Mouse (Mus musculus): ENCODE measurements around the gene Map7. TPM values are rescaled to one million over a fixed set of nuclear protein-coding genes. Genes with fewer than 3 reads are reported as not detected.

Gene Map7
- polyA plus RNA-seq, 1 experiment from 2014 or later = 1.1 TPM

- H3K4me1 ChIP-seq (ENCODE audit: control insufficient read depth, insufficient read depth, low read length) = 0 out of 2 replicates have a peak, but pooled peaks cover 2% of the 10 kb centered on the region
- no peak overlapping the region for H3K9ac ChIP-seq (ENCODE audit: low read length)
- H3K27ac ChIP-seq (replicated peaks; ENCODE audit: low read depth, low read length) = no peak overlapping the region
- DNase-seq (ENCODE audit: low spot score) = no peak
- no peak overlapping the region for H3K4me2 ChIP-seq (ENCODE audit: low read depth, severe bottlenecking)
- WGBS = 79% methylated on average over 4 of the region's 4 CpGs
- H3K36me3 ChIP-seq (ENCODE audit: control insufficient read depth, insufficient read depth, low read length) = no peaks in the 10 kb centered on the region
- no peak overlapping the region for H3K4me3 ChIP-seq (ENCODE audit: low read depth, low read length)
- no peaks in the 10 kb centered on the region for H3K27me3 ChIP-seq (ENCODE audit: control insufficient read depth, insufficient read depth, low read length)
- no peak for ATAC-seq (ENCODE audit: insufficient number of reproducible peaks, low FRiP score, low TSS enrichment, low read depth)
- H3K9me3 ChIP-seq (ENCODE audit: control insufficient read depth, low read length) = no peaks in the 10 kb centered on the region
These were observed 37.0 kb downstream of the Map7 start for GRCm38 (mm10) chr10:20185264-20185663.

DNA sequence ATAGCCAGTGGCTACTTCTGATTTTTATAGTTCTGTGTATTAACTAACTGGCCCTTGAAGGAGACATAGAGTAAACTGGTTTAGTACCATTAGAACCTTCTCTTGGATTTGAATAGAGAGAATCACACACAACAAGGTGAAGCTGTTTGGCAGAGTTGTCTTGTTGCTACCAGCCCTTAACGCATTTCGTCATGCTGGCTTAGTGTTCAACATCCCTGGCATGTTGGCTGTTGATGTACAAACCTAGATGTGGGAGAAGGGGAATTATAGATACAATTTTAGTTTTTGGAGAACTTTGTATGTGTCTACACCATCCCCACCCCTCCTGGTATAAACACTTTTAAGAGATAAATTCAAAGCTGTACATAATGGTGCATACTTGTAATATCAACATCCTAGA is 37.5 kb downstream of the Map7 start:
- Histone ChIP-seq H3K4me2 (ENCODE audit: low read depth, severe bottlenecking) (no peak overlapping the region), H3K36me3 (ENCODE audit: control insufficient read depth, insufficient read depth, low read length) (no peaks in the 10 kb centered on the region), H3K4me3 (ENCODE audit: low read depth, low read length) (no peak overlapping the region), H3K9ac (ENCODE audit: low read length) (no peak overlapping the region), H3K9me3 (ENCODE audit: control insufficient read depth, low read length) (no peaks in the 10 kb centered on the region), H3K4me1 (ENCODE audit: control insufficient read depth, insufficient read depth, low read length) (0 out of 2 replicates have a peak, but pooled peaks cover 2% of the 10 kb centered on the region), H3K27me3 (ENCODE audit: control insufficient read depth, insufficient read depth, low read length) (no peaks in the 10 kb centered on the region), H3K27ac (replicated peaks; ENCODE audit: low read depth, low read length) (no peak overlapping the region)
- WGBS = 89% methylated on average over 2 of the region's 2 CpGs
- ATAC-seq (ENCODE audit: insufficient number of reproducible peaks, low FRiP score, low TSS enrichment, low read depth) (no peak), DNase-seq (ENCODE audit: low spot score) (no peak)

- H3K27me3 ChIP-seq (ENCODE audit: control insufficient read depth, insufficient read depth, low read length) = no peaks in the 10 kb centered on the region
- no peak overlapping the region for H3K4me2 ChIP-seq (ENCODE audit: low read depth, severe bottlenecking)
- ATAC-seq (ENCODE audit: insufficient number of reproducible peaks, low FRiP score, low TSS enrichment, low read depth) (no peak), DNase-seq (ENCODE audit: low spot score) (no peak)
- H3K27ac ChIP-seq (replicated peaks; ENCODE audit: low read depth, low read length) = no peak overlapping the region
- H3K9ac ChIP-seq (ENCODE audit: low read length) = no peak overlapping the region
- H3K4me1 ChIP-seq (ENCODE audit: control insufficient read depth, insufficient read depth, low read length) = no peaks in the 10 kb centered on the region
- no peaks in the 10 kb centered on the region for H3K36me3 ChIP-seq (ENCODE audit: control insufficient read depth, insufficient read depth, low read length)
- H3K4me3 ChIP-seq (ENCODE audit: low read depth, low read length) = no peak overlapping the region
- no peaks in the 10 kb centered on the region for H3K9me3 ChIP-seq (ENCODE audit: control insufficient read depth, low read length)
- 69% methylated on average over 5 of the region's 5 CpGs for WGBS
These were observed 38.6 kb downstream of the Map7 start for GRCm38 (mm10) chr10:20186800-20187273.

DNA sequence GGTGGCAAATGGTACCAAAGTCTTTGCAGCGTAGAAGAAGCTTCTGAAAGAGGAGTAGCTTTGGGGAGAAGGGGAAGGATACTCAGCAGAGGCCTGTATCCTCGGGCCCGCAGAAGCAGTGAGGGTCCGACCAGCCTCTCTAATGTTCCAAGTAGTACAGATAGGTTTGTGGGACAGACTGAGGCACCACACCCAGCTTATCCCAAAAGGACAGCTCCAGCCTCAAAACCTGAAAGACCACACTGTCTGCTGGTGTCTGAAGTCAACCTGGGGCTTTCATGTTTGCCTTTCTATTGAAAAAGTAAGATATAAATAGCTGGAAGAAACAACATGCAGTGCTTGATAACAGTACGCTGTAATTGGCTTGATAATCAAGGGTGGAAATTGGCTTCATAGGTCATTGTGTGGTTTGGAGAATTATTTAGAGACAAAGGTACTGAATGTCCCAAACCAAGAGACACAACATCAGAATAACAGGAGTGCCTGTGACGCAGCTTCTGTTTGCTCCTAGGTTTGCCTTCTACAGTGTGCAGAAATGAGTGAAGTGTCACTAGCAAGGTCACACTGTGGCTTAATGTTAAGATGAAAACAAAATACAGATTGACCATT is 42.0 kb downstream of the Map7 start:
- Histone ChIP-seq H3K4me2 (ENCODE audit: low read depth, severe bottlenecking) (no peak overlapping the region), H3K4me3 (ENCODE audit: low read depth, low read length) (no peak overlapping the region), H3K27me3 (ENCODE audit: control insufficient read depth, insufficient read depth, low read length) (no peaks in the 10 kb centered on the region), H3K9ac (ENCODE audit: low read length) (no peak overlapping the region), H3K9me3 (ENCODE audit: control insufficient read depth, low read length) (no peaks in the 10 kb centered on the region), H3K4me1 (ENCODE audit: control insufficient read depth, insufficient read depth, low read length) (no peaks in the 10 kb centered on the region), H3K36me3 (ENCODE audit: control insufficient read depth, insufficient read depth, low read length) (no peaks in the 10 kb centered on the region), H3K27ac (replicated peaks; ENCODE audit: low read depth, low read length) (no peak overlapping the region)
- DNase-seq (ENCODE audit: low spot score) = no peak
- ATAC-seq (ENCODE audit: insufficient number of reproducible peaks, low FRiP score, low TSS enrichment, low read depth) = no peak
- WGBS = 93% methylated on average over 6 of the region's 6 CpGs

DNA sequence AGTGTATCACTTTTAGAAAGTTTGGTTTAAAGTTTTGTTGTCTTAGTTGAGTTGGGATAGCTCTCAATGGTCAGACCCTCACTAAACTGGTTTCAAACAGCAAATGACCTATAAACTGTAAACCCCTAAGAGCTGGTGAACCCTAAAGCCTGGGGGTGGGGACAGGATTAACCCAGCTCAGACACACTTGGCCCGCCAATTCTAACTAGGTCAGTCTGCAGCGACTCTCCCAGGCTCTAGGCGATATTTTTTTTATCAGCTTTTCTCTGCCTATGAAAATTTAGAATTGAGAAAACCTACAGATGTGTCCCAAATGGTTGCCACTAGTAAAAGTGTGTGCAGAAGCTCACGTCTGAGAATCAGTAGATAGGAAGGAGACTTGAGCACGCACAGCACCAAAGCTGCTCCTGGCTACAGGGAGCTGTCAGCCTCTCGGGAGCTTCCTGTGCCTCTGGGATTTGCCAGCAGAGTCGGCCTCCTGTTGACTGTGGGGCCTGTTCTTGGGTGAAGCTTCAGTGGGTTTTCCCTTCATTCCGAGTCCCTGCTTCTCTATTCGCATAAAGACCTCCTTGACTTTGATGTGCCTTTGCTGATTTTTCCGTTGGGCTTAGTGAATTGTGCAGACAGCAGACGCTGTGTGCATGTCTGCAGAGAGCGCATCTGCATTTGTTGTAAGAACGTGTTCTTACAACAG is 46.7 kb downstream of the Map7 start:
- DNase-seq (ENCODE audit: low spot score) (no peak), ATAC-seq (ENCODE audit: insufficient number of reproducible peaks, low FRiP score, low TSS enrichment, low read depth) (no peak)
- Histone ChIP-seq H3K36me3 (ENCODE audit: control insufficient read depth, insufficient read depth, low read length) (no peaks in the 10 kb centered on the region), H3K4me3 (ENCODE audit: low read depth, low read length) (no peak overlapping the region), H3K9ac (ENCODE audit: low read length) (no peak overlapping the region), H3K4me1 (ENCODE audit: control insufficient read depth, insufficient read depth, low read length) (no peaks in the 10 kb centered on the region), H3K27ac (replicated peaks; ENCODE audit: low read depth, low read length) (no peak overlapping the region), H3K4me2 (ENCODE audit: low read depth, severe bottlenecking) (no peak overlapping the region), H3K9me3 (ENCODE audit: control insufficient read depth, low read length) (no peaks in the 10 kb centered on the region), H3K27me3 (ENCODE audit: control insufficient read depth, insufficient read depth, low read length) (no peaks in the 10 kb centered on the region)
- WGBS = 38% methylated on average over 13 of the region's 13 CpGs

GRCm38 (mm10) chr10:20197039-20197438 is 48.8 kb downstream of the Map7 start:
- no peaks in the 10 kb centered on the region for H3K9me3 ChIP-seq (ENCODE audit: control insufficient read depth, low read length)
- 77% methylated on average over 7 of the region's 7 CpGs for WGBS
- DNase-seq (ENCODE audit: low spot score) = no peak
- H3K4me3 ChIP-seq (ENCODE audit: low read depth, low read length) = no peak overlapping the region
- H3K36me3 ChIP-seq (ENCODE audit: control insufficient read depth, insufficient read depth, low read length) = no peaks in the 10 kb centered on the region
- H3K4me1 ChIP-seq (ENCODE audit: control insufficient read depth, insufficient read depth, low read length) = no peaks in the 10 kb centered on the region
- H3K27me3 ChIP-seq (ENCODE audit: control insufficient read depth, insufficient read depth, low read length) = no peaks in the 10 kb centered on the region
- no peak for ATAC-seq (ENCODE audit: insufficient number of reproducible peaks, low FRiP score, low TSS enrichment, low read depth)
- H3K27ac ChIP-seq (replicated peaks; ENCODE audit: low read depth, low read length) = no peak overlapping the region
- no peak overlapping the region for H3K4me2 ChIP-seq (ENCODE audit: low read depth, severe bottlenecking)
- H3K9ac ChIP-seq (ENCODE audit: low read length) = no peak overlapping the region

DNA sequence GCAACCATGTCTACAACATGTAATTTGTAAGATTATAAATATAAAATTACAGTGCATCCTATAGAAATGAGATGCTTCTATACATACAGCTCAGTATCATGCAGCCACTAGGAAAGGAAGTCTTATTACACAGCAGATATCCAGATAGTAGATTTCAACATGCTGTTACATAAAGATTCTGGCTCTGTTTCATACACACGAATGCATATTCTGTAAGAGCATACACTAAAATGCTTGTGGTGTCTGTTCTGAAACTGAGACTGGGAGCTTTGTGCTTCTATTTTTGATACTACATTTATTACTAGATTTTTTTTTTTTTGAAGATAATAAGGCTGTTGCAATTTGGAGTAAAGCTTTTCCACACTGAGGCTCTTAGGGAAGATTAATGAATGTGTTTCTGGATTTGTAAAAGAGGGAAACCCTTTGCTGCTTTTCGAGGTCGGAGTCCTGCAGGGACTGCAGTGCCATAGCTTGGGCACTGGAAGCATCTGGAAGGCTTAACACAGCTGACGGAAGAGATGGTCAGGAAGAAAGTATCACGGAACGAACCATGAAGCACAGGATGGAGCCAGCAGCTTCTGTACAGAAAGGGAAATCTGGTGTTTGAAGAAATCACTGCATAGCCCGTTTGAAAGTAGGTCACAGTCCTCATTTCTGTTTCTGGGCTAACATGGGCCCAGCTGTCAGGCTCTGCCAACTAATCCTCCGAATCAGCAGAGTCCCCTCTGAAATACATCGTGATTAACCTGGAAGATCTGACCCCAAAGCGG is 50.9 kb downstream of the Map7 start:
- no peak overlapping the region for H3K27ac ChIP-seq (replicated peaks; ENCODE audit: low read depth, low read length)
- H3K27me3 ChIP-seq (ENCODE audit: control insufficient read depth, insufficient read depth, low read length) = no peaks in the 10 kb centered on the region
- no peaks in the 10 kb centered on the region for H3K36me3 ChIP-seq (ENCODE audit: control insufficient read depth, insufficient read depth, low read length)
- no peaks in the 10 kb centered on the region for H3K4me1 ChIP-seq (ENCODE audit: control insufficient read depth, insufficient read depth, low read length)
- no peak overlapping the region for H3K4me3 ChIP-seq (ENCODE audit: low read depth, low read length)
- H3K9me3 ChIP-seq (ENCODE audit: control insufficient read depth, low read length) = no peaks in the 10 kb centered on the region
- no peak for ATAC-seq (ENCODE audit: insufficient number of reproducible peaks, low FRiP score, low TSS enrichment, low read depth)
- H3K9ac ChIP-seq (ENCODE audit: low read length) = no peak overlapping the region
- no peak overlapping the region for H3K4me2 ChIP-seq (ENCODE audit: low read depth, severe bottlenecking)
- DNase-seq (ENCODE audit: low spot score) = no peak
- whole genome bisulfite sequencing = 78% methylated on average over 10 of the region's 10 CpGs

- H3K27me3 ChIP-seq (ENCODE audit: control insufficient read depth, insufficient read depth, low read length) = no peaks in the 10 kb centered on the region
- 51% methylated on average over 3 of the region's 3 CpGs for WGBS
- H3K36me3 ChIP-seq (ENCODE audit: control insufficient read depth, insufficient read depth, low read length) = no peaks in the 10 kb centered on the region
- no peak overlapping the region for H3K4me3 ChIP-seq (ENCODE audit: low read depth, low read length)
- H3K27ac ChIP-seq (replicated peaks; ENCODE audit: low read depth, low read length) = no peak overlapping the region
- ATAC-seq (ENCODE audit: insufficient number of reproducible peaks, low FRiP score, low TSS enrichment, low read depth) (no peak), DNase-seq (ENCODE audit: low spot score) (no peak)
- H3K4me1 ChIP-seq (ENCODE audit: control insufficient read depth, insufficient read depth, low read length) = no peaks in the 10 kb centered on the region
- no peaks in the 10 kb centered on the region for H3K9me3 ChIP-seq (ENCODE audit: control insufficient read depth, low read length)
- H3K4me2 ChIP-seq (ENCODE audit: low read depth, severe bottlenecking) = no peak overlapping the region
- H3K9ac ChIP-seq (ENCODE audit: low read length) = no peak overlapping the region
These were observed 53.0 kb downstream of the Map7 start for GRCm38 (mm10) chr10:20201236-20201635.
